Mouse (Mus musculus): ENCODE results near the gene Gm10271.

The Gm10271 gene

GRCm38 (mm10) chr10:116933794-116934193 is 38.6 kb downstream of the Gm10271 start:
- in situ Hi-C loops (cut with MboI, MseI): no loop called here

- in situ Hi-C loops (cut with MboI, MseI): no loop called here
Measured at GRCm38 (mm10) chr10:116932418-116932817, 40.0 kb downstream of the Gm10271 start.

GRCm38 (mm10) chr10:116931497-116932179 is 40.8 kb downstream of the Gm10271 start:
- in situ Hi-C loops (cut with MboI, MseI): no loop called here

- in situ Hi-C loops (cut with MboI, MseI): no loop called here
Measured at GRCm38 (mm10) chr10:116930936-116931335, 41.5 kb downstream of the Gm10271 start.

GRCm38 (mm10) chr10:116930506-116930905 is 41.9 kb downstream of the Gm10271 start:
- in situ Hi-C loops (cut with MboI, MseI): no loop called here

- in situ Hi-C loops (cut with MboI, MseI): loop anchor here (10.0 kb wide), 1 partner anchor 1674 kb away; the partner anchor contains the start of gene Tbc1d15
Measured at GRCm38 (mm10) chr10:116928826-116929225, 43.6 kb downstream of the Gm10271 start.

GRCm38 (mm10) chr10:116926428-116927113 is 45.8 kb downstream of the Gm10271 start:
- in situ Hi-C loops (cut with MboI, MseI): loop anchor here (10.0 kb wide), 1 partner anchor 1672 kb away; the partner anchor contains the start of gene Tbc1d15

GRCm38 (mm10) chr10:116923651-116924495 is 48.5 kb downstream of the Gm10271 start:
- in situ Hi-C loops (cut with MboI, MseI): loop anchor here (10.0 kb wide), 1 partner anchor 1669 kb away; the partner anchor contains the start of gene Tbc1d15

- in situ Hi-C loops (cut with MboI, MseI): loop anchor here (10.0 kb wide), 1 partner anchor 1667 kb away; the partner anchor contains the start of gene Tbc1d15
Measured at GRCm38 (mm10) chr10:116922161-116922560, 50.2 kb downstream of the Gm10271 start.

GRCm38 (mm10) chr10:116921416-116921815 is 51.0 kb downstream of the Gm10271 start:
- in situ Hi-C loops (cut with MboI, MseI): loop anchor here (10.0 kb wide), 1 partner anchor 1667 kb away; the partner anchor contains the start of gene Tbc1d15

GRCm38 (mm10) chr10:116920641-116921040 is 51.8 kb downstream of the Gm10271 start:
- in situ Hi-C loops (cut with MboI, MseI): loop anchor here (10.0 kb wide), 1 partner anchor 1666 kb away; the partner anchor contains the start of gene Tbc1d15

GRCm38 (mm10) chr10:116919368-116920317 is 52.8 kb downstream of the Gm10271 start:
- in situ Hi-C loops (cut with MboI, MseI): loop anchor here (5.0 to 10.0 kb wide), 2 partner anchors 367 to 1665 kb away; partner anchors contain the start of gene Tbc1d15

GRCm38 (mm10) chr10:116916581-116916980 is 55.8 kb downstream of the Gm10271 start:
- in situ Hi-C loops (cut with MboI, MseI): loop anchor here (5.0 kb wide), 1 partner anchor 364 kb away; no protein-coding TSS in a partner anchor

- in situ Hi-C loops (cut with MboI, MseI): loop anchor here (5.0 kb wide), 1 partner anchor 363 kb away; no protein-coding TSS in a partner anchor
Measured at GRCm38 (mm10) chr10:116915286-116915685, 57.1 kb downstream of the Gm10271 start.

- in situ Hi-C loops (cut with MboI, MseI): no loop called here
Measured at GRCm38 (mm10) chr10:116914586-116914985, 57.8 kb downstream of the Gm10271 start.

- in situ Hi-C loops (cut with MboI, MseI): no loop called here
Measured at GRCm38 (mm10) chr10:116913647-116914273, 58.6 kb downstream of the Gm10271 start.

- in situ Hi-C loops (cut with MboI, MseI): no loop called here
Measured at GRCm38 (mm10) chr10:116912850-116913249, 59.6 kb downstream of the Gm10271 start.

- in situ Hi-C loops (cut with MboI, MseI): no loop called here
Measured at GRCm38 (mm10) chr10:116908901-116909642, 63.3 kb downstream of the Gm10271 start.
